Mouse (Mus musculus) thymus, adult 18-20 months (tissue): ENCODE data around the gene Col17a1.

Source experiments
- DNase-seq, 2 experiments: peaks; one replicate each; pipeline ENCODE4 v3.0.0; 2022; ENCODE audit warnings: mixed read lengths in 2 of 2

Gene Col17a1

DNA sequence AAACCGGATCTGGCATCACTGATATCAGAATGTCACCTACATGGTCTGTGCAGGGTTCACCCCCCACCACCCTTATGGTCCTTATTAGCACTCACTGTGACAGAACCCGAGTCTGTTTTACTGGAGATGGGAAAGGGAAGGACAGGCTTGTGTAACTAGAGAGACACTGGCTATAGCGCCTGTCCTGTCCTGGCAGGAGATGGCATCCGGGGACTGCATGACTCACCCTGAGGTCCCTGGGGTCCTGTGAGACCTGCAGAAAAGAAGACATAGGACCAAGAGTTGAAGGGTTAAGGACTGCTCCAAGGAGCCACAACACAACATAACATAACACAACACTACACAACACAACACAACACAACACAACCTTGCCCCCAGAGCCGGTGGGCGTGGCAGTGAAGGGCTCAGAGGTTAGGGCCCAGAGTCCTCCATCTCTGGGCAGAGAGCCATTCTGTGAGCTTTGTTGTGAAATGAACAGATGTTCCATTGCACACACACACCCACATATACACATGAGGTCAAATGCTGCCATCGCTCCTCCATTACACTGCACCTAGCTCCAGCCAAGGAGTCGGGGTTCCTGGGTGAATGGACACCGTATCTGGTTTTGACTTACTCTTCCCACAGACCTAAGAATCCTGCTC is 32.0 kb downstream of the Col17a1 start:
- DNase-seq = no peak

DNA sequence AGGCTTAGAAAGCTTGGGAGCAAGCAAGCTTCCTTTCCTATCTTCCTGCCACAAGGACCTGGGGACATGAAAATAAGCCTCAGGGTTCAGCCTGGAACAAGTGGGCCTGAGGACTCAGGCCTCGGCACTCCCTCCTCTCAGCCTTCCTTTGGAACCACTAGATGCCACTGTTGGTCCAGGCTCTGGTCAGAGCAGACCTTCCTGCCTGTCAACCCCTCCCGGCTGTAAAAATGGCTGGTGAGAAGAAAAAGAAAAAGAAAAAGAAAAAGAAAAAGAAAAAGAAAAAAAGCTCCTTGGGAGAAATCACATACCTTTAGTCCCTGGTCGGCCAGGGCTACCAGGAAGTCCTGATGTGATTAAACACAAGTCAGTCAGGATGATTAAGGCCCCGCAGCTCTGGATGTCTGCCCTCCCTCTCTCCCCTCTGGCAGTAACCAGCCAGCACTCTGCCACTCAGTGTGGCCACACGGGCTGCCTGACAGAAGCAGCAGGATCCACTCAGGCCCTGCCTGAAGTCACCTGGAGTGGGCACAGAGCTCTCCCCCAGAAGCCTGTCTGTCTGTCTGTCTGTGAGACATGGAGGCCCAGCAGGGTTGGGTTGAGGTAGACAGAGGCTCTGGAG is 32.9 kb downstream of the Col17a1 start:
- DNase-seq = no peak

DNA sequence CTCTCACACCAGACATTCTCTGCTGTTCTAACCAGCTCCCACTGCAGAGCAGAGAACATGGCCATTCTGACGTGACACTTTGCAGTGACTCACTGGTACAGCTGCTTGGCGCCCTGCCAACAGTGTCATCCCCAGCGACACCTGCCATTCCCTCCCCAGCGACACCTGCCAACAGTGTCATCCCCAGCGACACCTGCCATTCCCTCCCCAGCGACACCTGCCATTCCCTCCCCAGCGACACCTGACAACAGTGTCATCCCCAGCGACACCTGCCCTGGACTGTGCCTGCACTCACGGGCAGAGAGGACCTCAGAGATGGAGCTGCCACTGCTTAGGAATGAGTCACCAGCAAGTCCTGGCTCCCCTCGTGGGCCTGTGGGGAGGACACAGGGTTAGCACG is 37.0 kb downstream of the Col17a1 start:
- no peak for DNase-seq

DNA sequence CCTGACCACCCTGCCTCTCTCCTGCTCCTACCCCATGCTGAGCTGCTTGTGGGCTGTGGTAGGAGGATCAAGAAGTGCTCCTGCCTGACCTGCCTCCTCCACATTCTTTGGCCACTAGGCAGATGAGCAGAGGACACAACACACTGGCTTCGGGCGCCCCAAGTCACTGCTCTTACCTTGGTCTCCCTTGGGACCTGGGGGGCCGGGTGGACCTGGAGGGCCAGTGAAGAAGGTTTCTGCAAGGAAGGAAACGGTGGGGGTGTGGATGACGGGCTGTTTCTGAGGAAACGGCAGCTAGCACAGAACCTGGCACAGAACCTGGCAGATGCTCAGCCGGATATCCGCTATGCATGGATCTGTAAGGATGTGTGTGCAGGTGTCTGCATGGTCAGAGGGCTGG is 38.7 kb downstream of the Col17a1 start:
- DNase-seq = no peak

- no peak for DNase-seq
These were observed 39.6 kb downstream of the Col17a1 start for GRCm38 (mm10) chr19:47652255-47652654.

GRCm38 (mm10) chr19:47651160-47651480 is 40.8 kb downstream of the Col17a1 start:
- DNase-seq = no peak

- DNase-seq = no peak
These were observed 41.3 kb downstream of the Col17a1 start for GRCm38 (mm10) chr19:47650366-47651159.

DNA sequence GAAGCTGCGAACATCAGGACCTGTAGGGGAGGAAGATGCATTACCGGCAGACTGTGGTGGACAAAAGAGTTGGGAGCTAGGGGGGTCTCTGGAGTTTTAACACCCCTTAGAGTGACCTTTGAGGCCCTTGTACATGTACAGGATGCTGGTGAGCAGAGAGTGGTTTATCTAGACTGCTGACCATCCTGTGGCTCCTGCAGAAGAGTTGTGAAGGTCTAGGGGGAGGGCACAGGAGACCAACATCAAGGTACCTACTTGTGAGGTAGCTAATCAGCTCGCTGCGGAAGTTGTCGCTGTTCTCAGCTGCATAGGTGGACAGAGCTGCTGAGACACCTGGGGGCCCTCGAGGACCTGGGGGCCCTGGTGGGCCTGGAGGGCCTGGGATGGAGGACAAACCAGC is 42.8 kb downstream of the Col17a1 start:
- no peak for DNase-seq

DNA sequence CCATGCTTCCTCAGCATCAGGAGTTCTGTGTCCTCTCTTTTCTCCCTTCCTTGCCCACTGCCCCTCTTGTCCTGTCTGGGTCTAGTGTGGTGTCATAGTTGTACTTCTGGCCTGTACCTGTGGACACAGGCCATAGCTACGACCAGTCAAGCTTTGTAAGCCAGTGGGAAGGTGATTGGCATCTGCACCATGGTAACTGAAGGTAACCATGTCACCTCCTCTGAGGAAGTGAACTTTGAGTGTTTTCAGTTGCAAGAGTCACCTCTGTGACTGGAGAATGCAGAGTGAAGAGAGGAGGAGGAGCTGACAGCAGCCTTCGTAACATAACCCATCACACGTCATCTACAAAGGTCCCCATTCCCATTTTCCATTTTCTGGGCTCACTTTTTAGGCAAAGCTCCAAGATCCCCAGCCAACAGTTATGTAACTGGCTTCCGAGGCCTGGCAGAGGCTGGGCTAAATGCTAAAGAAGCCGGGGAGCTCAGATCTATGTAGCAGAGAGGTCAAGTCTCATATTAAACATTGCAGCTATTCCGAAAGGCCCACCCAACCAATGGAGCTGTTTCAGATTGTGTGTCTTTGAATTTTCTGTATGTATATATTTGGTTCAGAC is 45.3 kb downstream of the Col17a1 start:
- DNase-seq = no peak

DNA sequence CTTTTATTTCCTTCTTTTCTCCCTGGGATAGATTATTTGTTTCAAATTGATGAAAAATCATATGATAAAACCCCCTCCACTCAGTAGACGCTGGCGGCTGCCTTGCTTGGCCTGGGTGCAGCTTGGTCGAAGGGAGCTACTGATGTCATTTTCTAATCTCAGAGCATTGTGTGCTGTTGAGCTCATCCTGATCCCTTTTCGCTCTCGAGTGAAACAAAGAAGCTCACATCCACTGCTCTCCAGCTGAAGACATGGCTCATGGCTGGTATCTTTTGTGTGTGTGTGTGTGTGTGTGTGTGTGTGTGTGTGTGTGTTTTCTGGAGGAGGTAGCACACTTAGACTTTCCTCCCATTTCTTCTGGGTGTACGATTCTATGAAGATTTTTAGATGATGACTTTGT is 46.3 kb downstream of the Col17a1 start:
- DNase-seq = no peak

DNA sequence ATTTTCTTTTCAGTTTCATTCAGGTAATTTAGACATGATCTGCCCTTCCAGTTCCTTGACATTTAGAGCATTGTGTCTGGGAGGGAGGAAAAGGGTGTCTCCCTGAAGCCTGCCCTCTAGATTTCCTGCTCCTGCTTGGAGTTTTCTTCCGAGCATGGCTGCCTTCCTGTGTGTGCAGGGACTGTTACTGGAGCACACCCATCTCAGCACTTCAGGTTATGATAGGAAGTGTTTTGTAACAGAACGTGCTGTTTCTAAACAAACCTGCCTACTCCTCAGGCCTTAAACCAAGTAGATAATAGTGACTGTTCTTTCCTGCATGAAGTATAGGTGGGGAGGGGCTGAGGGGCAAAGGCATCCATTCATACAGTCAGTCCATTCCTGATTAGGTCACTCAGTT is 48.0 kb downstream of the Col17a1 start:
- no peak for DNase-seq

DNA sequence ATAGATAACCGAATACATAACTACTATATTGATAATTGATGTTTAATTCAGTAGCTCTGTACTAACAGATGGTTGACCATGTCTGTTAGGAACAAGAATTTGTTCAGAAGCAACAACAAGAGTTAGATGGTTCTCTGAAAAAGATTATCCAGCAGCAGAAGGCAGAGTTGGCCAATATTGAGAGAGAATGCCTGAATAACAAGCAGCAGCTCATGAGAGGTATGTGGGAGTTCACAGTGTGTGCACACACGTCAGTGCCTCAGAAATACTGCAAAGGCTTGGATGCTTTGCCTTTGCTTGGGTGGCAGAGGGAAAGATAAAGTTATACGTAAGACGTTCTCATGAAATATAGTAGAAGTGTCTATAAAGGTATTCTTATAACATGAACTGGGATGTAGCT is 56.5 kb downstream of the Col17a1 start:
- DNase-seq = no peak

- DNase-seq = no peak
These were observed 60.1 kb downstream of the Col17a1 start for GRCm38 (mm10) chr19:47631799-47632198.

DNA sequence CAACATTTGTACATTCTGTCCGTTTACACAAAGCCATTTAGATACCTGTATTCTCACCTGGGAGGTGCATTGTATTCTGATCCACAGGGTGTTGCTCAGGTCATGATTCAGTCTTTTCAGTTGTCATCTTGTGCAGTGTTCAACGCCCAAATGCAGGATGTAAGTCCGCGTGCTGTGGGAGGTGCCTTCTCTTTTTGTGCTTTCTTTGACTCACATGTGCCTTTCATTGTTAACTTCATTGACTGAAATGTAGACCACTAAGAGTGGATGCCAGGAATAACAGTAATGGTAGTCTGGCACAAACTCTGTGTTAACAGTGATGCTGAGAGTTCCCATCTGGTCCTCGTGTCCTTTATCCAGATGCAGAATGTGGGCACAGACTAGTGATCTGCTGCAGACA is 61.5 kb downstream of the Col17a1 start:
- no peak for DNase-seq

DNA sequence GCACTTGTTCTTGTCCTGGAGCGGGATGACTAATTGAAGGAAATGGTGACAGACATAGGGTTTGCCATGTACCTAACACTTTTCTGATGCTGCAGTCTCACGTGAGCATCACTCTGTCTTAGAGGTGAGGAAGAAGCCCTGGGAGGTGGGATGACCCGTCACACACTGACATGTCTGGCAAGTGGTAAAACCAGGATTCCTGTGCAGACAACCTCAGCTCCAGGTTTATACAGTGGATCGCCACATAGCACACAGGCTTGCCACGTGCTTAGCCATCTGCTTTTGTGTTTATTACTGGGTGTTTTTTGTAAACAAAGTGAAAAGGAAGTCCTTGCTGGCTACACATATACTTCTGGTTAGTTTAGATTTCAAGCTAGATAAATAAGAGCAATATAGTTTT is 62.8 kb downstream of the Col17a1 start:
- DNase-seq = no peak

- no peak for DNase-seq
These were observed 64.4 kb downstream of the Col17a1 start for GRCm38 (mm10) chr19:47627450-47627849.

- no peak for DNase-seq
These were observed 66.8 kb downstream of the Col17a1 start for GRCm38 (mm10) chr19:47624940-47625711.

DNA sequence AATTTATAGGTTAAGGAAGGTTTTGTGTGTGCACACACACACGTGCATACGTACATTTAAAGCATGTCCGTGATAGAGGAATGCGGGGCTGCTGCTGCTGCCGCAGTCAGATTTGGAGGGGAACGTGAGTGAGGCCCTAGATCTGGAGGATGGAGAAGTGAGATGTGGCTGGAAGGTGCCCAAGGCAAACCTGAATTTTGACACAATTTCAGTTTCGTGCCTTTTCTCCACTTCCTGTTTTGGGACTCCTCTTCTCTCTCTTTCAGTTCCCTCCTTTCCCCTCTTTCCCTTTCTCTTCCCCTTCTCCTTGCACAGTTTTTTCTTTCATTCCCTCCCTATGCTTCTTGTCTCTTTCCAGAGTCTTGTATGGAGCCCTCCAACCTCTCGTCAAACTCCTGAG is 70.4 kb downstream of the Col17a1 start:
- DNase-seq = no peak

DNA sequence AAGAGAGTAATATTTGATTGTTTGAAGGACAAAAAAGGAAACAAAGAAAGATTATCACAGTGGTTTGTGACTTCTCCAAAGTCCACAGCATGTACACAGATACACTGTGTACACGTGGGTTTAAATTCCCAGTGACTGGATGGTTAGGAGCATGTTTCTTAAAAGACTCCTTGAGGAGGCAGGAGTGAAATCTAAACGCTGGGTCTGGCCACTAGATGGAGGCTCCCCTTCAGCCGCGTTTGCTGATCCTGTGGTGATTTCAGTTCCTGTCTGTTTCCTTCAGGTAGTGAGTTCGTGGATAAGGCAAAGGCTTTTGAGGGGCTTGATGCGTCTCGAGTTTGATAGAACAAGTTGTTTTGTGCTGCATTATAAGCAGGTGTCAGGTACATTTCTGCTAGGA is 78.5 kb downstream of the Col17a1 start:
- DNase-seq = no peak

DNA sequence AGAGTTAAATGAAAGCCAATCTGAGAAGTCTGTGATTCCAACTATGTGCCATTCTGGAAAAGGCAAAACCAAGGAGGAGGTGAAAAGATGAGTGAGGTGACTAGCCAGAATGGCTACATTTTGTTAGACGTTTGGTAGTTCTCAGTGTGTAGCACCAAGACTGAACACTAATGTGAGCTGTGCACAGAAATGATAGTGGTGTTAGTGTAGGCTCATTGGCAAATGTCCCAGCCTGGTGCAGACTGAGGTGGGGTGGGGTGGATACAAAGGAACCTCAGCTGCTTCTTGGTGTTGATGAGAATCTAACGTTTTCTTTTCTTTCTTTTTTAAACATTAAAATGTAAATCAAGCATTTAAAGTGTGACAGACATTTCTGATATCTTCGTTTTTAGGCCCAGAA is 83.4 kb downstream of the Col17a1 start:
- no peak for DNase-seq
